ENCODE assay signal across 8 mouse cellular contexts in genomic region chr19:5473720-5474119, GRCm38 (mm10). TPM values are rescaled to one million over a fixed set of nuclear protein-coding genes. Genes with fewer than 3 reads are reported as not detected.
DNase-seq lines count a peak whose midpoint lies in the region; ATAC-seq and TF ChIP-seq lines count a peak whose summit lies in the region.

Gene Efemp2, plus strand, starts transcription at chr19:5473954.

- peaks cover 11% of the 10 kb centered on the region for H3K36me3 ChIP-seq in hindbrain, embryonic 13.5 days

- no peak for TF ChIP-seq POLR2A in cerebellum, adult 2 months (IDR thresholded peaks at IDR 0.05; ENCODE audit: borderline replicate concordance, insufficient read depth, low read length)

- H3K4me2 ChIP-seq in hindbrain, embryonic 13.5 days, result peak within 1 kb of the TSS; percentile 95

- 13% methylated on average over 22 of the region's 22 CpGs for WGBS in cerebellum, adult 2 months
- WGBS in hindbrain, embryonic 13.5 days, result 3% methylated on average over 22 of the region's 22 CpGs

- peak within 1 kb of the TSS; percentile 92 for H3K27ac ChIP-seq in cerebellum, adult 2 months (ENCODE audit: insufficient read depth, low read length)
- H3K27ac ChIP-seq in hindbrain, embryonic 13.5 days, result peak within 1 kb of the TSS; percentile 69

- H3K4me3 ChIP-seq in cerebellum, adult 2 months (replicated peaks; ENCODE audit: insufficient read depth, low read depth, low read length), result peak within 1 kb of the TSS; percentile 62
- H3K4me3 ChIP-seq in hindbrain, embryonic 13.5 days, result peak within 1 kb of the TSS; percentile 58

- DNase-seq in MEL-GATA-1-ER (ENCODE audit: extremely low read depth, low read depth), result peak; percentile 76
- DNase-seq in cerebellum, adult 2 months, result peak; percentile 66 to 70
- DNase-seq in frontal cortex, postnatal 36 days (ENCODE audit: low spot score in 2 of 2), result peak; percentile 56 to 60
- DNase-seq in layer of hippocampus, postnatal 25 days (ENCODE audit: extremely low spot score in 1 of 2, low spot score in 1 of 2), result peak; percentile 44 to 46
- peak; percentile 92 for DNase-seq in lung, postnatal 25 days (ENCODE audit: low spot score)
- peak; percentile 94 for DNase-seq in retina, postnatal 1 day
- DNase-seq in MN1 (ENCODE audit: low spot score), result no peak

- H3K4me1 ChIP-seq in cerebellum, adult 2 months (ENCODE audit: control insufficient read depth, insufficient read depth, low read length), result peaks cover 27% of the 10 kb centered on the region
- peaks cover 28% of the 10 kb centered on the region for H3K4me1 ChIP-seq in hindbrain, embryonic 13.5 days (replicated peaks)

- H3K9ac ChIP-seq in hindbrain, embryonic 13.5 days, result peak within 1 kb of the TSS; percentile 86

- no peaks in the 10 kb centered on the region for H3K27me3 ChIP-seq in cerebellum, adult 2 months (ENCODE audit: control insufficient read depth, insufficient read depth, low read length)
- no peaks in the 10 kb centered on the region for H3K27me3 ChIP-seq in hindbrain, embryonic 13.5 days

- no peak for TF ChIP-seq CTCF in cerebellum, adult 2 months (IDR thresholded peaks at IDR 0.05; ENCODE audit: borderline replicate concordance, insufficient read depth, low read depth, low read length)

- no peaks in the 10 kb centered on the region for H3K9me3 ChIP-seq in hindbrain, embryonic 13.5 days

- ATAC-seq in hindbrain, embryonic 13.5 days (ENCODE audit: low FRiP score), result peak; percentile 58

RNA-seq across cellular contexts. Expression of gene Efemp2, which starts in this region (rescaled TPM):
- 43.3 and 43.4 TPM in 2 replicates for polyA plus RNA-seq in cerebellum, adult 2 months (2012; rRNA removed)
- 45.6 and 48.7 TPM in 2 replicates for polyA plus RNA-seq in hindbrain, embryonic 13.5 days (2015; fragmentation: Nextera tagmentation; extraction: Ambion mirVana)
- total RNA-seq in layer of hippocampus, postnatal 25 days (2021), result 10 to 100 TPM; 11.0 to 11.6 TPM
